Mouse (Mus musculus) induced T-regulatory cell, adult 2 months (primary cell): ENCODE data around the gene Vps13c.
A peak's percentile ranks its signal among the peaks of the same experiment; 100 is the strongest.

Source experiments
- DNase-seq: peaks from one replicate; pipeline ENCODE4 v3.0.0-alpha.2; 2012; ENCODE audit warnings: low read depth

Gene Vps13c

GRCm38 (mm10) chr9:67839981-67840859 lies at the start of gene Vps13c:
TSS of gene Vps13c (plus strand) at chr9:67840396.
- DNase-seq, result peak; percentile 87

DNA sequence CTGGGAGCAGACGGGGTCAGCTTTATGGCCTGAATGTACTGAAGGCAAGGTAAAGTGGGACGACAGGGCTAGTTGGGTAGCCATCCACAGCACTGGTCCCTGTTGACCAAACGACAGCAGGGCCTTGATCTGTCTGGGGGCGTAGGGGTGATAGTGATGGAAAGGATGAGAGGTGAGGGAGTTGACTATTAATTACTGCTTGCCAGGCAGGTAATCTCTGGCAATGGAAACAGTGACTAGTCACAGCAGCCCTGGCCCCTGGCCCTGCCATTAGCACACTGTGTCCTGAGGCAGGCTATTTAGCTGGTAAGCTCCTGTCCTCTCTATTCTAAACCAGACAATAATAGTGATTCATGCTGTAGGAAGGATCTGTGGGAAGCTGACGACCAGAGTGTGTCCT lies 47.8 kb upstream of the Vps13c start:
- no peak for DNase-seq

DNA sequence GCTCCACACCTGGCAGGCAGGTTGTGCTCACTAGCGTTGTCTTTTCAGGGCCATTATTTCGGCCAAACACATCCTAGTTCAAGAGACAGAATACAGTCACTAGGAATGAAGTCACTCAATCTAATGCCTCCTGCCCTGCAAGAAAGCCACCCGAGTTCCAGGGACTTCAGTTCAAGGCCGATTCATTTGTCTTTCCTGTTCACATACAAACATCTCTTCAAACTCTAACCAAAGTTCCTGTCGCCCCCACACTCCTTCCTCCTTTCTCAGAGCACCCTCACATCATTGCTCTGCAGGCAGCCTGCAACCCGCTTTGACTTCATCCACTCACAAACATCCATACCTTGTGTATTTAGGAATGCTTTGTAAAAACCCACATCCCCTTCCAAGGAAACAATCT lies 46.7 kb upstream of the Vps13c start:
- DNase-seq, result peak; percentile 34

DNA sequence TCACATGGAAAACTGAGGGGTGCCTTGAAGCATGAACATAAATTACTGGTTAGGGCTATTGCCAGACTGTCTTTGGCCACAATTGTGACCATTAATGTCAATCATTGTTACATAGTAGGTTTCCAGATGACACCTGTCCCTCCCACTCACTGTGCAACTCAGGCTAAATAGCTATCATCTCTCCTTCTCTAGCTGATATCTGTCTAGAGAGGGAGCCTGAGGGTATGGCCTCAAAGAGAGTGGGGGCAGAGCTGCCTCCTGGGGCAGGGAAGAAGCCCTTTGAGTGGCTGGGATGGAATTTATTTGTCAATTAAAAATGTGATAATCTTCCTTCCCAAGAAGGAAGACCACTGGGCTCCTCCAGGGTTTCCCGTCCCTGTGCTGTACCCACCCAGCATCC lies 46.0 kb upstream of the Vps13c start:
- no peak for DNase-seq

- no peak for DNase-seq
Measured at GRCm38 (mm10) chr9:67794668-67795067, 45.5 kb upstream of the Vps13c start.

DNA sequence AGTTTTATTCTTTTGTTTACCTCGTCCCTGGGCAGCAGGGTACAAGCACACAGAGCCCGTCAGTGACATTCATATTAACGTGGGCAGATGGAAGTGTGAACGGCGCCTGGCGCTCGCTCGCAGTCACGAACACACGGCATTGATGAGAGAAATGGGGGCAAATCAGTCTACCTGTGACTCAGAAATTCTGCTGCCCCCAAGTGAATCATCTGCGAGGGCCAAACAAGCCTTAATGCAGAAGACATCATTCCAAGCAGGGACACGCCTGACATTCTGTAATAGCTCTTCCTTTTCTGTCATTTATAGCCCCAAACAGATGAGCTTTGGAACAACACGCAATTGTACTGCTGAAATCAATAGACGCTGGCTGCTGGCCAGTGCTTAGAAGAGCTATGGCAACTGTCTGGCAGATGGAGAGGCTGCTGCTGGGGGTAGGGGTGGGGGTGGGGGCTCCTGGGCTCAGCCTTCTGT lies 45.0 kb upstream of the Vps13c start:
- no peak for DNase-seq

DNA sequence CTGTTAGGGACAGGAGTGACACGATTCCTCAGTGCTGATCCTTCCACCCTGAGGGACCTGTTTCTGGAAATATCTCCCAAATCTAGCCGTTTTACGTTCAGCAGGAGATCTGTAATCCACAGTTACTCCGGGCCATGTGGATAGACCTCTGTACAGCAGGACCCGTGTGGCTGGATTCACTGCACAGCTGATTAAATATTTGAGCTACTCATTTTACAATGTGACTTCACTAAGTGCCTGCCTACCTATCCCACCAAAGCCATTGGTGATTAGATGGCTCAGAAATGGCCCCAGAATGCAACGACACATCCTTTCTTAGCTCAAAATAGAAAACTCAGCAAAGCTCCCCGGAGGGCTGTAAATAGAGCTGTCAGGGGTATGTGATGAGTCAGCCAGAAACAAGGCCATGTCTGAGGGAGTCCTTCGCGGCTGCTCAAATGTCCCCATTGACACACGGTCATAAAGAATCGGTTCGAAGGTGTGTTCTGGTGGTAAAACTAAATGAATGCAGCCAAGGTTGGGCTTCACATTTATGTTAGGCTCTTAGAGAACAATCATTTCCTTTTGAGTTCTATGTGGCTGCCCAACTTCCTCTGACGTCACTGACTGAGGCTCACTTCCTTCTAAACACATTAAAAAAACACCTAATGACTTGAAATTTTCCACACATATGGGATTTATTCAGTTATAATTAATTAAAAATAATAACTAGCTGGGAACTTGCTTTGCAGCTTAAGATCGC lies 40.9 kb upstream of the Vps13c start:
- DNase-seq, result peak; percentile 84

- DNase-seq, result peak; percentile 85
Measured at GRCm38 (mm10) chr9:67802241-67802640, 38.0 kb upstream of the Vps13c start.

- DNase-seq, result no peak
Measured at GRCm38 (mm10) chr9:67807000-67807399, 33.2 kb upstream of the Vps13c start.

DNA sequence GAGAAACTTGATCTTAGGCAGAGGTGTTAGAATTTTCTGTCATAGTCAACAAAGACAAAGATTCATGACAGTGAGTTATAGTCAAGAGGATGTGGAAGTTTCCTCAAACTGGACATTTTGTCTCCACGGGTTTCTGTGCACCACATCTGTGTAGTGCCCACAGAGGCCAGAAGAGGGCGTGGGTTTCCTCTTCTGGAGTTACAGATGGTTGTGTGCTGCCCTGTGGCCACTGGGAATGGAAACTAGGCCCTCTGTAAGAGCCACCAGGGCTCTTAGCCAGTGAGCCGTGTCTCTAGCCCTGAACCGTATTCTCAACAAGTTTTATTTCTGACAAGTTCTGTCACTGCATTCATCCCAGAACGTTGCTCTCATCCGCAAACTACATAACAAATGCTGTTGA lies 29.7 kb upstream of the Vps13c start:
- DNase-seq, result no peak

DNA sequence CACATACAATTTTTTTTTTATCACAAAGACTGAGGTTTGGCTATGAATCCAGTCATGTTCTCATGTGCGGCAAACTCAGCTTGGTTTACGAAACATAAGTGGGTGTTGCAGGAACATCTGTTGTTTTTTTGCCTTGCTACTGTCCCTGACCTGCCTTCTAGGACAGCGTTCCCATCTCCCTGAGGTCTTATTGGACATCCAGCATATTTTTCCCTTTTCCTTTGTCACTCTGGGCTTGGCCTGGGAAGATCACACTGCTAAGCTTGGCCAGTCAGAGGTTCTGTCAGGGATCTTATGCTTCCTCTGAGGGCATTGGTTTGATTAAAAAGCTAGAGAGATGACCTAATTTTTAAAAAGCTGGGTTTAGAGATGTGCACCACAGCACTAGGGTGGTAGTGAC lies 29.1 kb upstream of the Vps13c start:
- no peak for DNase-seq

- no peak for DNase-seq
Measured at GRCm38 (mm10) chr9:67813171-67813570, 27.0 kb upstream of the Vps13c start.

DNA sequence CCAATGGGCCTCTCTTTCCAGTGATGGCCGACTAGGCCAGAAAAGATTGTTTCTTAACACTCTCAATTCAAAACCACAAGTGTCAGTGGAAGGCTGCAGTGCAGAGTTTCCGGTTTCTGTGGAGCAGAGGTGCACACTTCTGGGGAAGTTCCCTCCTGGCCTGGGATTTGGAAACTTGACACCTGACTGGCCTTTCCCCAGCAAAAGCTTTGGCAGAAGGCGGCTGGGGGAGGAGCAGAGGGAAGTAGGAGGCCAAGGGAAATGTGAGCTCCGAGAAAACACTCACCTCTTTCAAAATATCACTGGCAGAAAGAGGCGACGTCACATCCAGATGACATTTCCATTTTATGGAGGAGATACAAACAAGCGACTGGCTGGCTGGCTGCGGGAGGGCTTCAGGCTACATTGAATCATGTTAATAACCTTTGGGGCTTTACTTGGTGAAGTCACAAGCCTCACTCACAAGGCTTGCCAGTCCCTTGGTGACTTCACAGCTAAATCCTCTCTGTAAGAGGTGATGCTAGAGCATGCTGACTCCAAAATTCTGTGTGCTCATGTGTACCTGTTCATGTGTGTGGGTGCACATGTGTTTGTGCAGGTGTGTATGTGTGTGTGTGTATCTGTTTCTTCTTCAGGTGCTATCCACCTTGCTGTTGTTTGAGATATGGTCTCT lies 26.4 kb upstream of the Vps13c start:
- DNase-seq, result peak; percentile 67

GRCm38 (mm10) chr9:67816172-67816928 lies 23.8 kb upstream of the Vps13c start:
- no peak for DNase-seq

- no peak for DNase-seq
Measured at GRCm38 (mm10) chr9:67817898-67818667, 22.1 kb upstream of the Vps13c start.

DNA sequence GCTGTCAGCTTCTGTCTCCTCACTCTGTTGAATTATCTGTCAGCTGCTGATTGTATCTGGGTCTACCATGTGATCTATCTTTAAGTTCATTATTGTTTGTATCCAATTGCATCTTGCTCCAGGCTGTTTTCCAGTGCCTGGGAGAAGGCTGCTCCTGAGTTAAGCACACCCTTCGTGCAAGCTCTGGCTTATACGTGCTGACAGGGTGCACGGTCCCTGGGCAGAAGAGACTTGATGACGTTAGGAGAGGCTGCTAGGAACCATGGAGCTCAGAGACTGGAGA lies 21.6 kb upstream of the Vps13c start:
- DNase-seq, result no peak

DNA sequence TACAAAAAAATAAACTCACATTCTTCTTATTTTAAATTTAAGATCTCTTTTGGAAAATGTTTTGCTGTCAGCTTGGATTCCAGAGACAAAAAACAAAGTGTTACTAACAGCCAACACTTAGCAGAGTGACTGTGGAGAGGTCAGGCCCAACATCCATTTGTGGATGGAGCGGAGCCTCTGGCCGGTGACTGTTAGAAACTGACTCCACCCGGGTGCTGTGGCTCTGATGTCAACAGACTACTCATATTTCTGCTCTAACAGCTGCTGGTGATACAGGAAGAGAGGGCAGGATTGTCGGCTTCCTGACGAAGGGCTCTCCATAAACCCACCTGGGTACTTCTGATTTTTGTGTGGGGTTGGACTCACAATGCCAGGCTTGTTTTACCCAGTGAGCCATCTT lies 17.1 kb upstream of the Vps13c start:
- no peak for DNase-seq

DNA sequence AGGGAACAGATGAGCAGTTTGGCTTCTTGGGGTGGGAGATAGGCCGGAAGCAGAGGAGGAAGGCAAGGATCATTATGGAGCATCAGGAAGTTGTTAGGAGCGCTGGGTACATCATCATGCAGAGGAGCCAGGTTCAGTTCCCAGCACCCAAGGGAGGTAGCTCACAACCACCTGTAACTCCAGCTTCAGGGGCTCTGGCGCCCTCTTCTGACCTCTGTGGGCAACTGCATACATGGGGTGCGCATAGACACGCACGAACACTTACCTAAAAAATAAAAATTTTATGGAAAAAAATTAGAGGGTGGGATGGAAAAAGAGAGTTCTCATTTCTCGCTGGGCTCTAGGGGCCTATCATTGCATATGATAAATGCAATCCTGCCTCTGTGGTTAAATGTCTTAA lies 14.7 kb upstream of the Vps13c start:
- DNase-seq, result no peak

GRCm38 (mm10) chr9:67828182-67828581 lies 12.0 kb upstream of the Vps13c start:
- DNase-seq, result peak; percentile 80

DNA sequence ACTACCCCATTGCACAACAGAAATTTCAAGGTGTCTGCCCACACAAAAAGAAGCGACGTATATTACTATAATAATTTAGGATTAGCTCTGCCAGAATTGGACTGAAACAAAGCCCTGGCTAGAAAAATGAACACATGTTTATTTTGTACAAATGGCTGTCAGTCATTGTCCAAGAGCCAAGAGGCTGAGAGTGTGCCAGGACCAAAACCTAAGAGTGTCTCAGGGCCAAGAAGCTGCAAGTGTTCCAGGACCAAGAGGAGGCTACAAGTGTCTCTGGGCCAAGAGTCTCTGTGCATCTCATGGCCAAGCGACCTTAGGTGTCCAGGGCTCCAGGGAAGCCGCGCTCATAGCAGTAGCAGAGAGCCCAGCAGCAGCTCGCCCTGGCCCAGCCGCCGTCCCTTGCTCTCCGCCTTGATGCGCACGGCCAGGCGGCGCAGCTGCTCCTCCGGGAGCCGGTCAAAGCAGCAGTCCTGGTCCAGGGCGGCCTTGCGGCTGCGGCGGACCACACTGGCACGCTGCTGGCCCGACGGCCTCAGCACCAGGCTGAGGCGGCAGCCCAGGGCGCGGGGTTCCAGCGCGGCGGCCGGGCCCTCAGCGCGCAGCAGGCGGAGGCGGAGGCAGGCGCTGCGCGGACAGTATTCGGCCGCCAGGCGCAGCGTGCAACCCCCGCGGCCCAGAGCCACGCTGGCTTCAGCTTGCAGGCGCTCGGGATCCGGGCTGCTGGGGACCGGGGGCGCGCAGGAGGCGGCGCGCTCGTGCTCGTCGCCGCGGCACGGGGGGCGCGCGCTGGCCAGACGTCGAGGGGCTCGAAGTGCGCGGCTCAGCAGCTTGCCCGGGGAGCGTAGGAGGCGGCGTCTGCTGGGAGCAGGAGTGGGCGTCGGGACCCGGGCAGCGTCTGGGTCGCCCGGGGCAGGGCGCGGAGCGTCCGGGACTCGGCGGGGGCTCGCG lies 9.5 kb upstream of the Vps13c start:
- no peak for DNase-seq
